Mouse (Mus musculus): ENCODE measurements around the gene Rasl11b. TPM values are rescaled to one million over a fixed set of nuclear protein-coding genes. Genes with fewer than 3 reads are reported as not detected.

The Rasl11b gene
- total and polyA plus RNA-seq, 2 experiments from 2014 or later, result 2.6 to 10.6 TPM

DNA sequence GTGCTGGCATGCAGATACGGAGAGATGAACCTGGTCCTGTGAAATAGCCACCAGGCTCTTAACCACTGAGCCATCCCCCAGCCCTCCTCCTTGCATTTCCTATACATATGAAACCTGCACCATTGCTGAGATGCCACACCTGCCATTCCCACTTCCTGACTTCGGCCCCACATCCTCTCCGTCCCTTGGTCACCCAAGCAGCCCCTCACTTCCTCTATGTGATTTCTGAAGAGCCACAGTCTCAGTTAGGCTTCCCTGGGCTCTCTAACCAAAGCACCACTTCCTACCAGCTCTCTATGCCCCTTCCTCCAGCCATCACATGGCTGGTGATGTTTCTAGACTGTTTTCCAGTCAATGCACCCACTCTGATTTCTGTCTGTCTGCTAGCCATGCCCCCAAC, 28.4 kb upstream of the Rasl11b start:
- Histone ChIP-seq H3K4me1 (ENCODE audit: insufficient read depth, low read length) (peaks cover 3% of the 10 kb centered on the region), H3K4me2 (ENCODE audit: low read depth, low read length, poor library complexity, severe bottlenecking) (no peak overlapping the region), H3K27me3 (ENCODE audit: insufficient read depth, low read length) (peaks cover 5% of the 10 kb centered on the region; the same call in 1 of the 2 replicates), H3K4me3 (ENCODE audit: low read depth, low read length) (no peak overlapping the region), H3K9me3 (ENCODE audit: low read length) (no peaks in the 10 kb centered on the region), H3K9ac (replicated peaks; ENCODE audit: low read length, poor library complexity, severe bottlenecking) (no peak overlapping the region), H3K36me3 (ENCODE audit: insufficient read depth, low read length) (no peaks in the 10 kb centered on the region), H3K27ac (ENCODE audit: low read depth, low read length) (no peak overlapping the region)
- 86% methylated on average over 3 of the region's 3 CpGs for WGBS
- no peak for ATAC-seq (ENCODE audit: low FRiP score)
- no peak for TF ChIP-seq CTCF (IDR thresholded peaks at IDR 0.05)
- DNase-seq (ENCODE audit: low spot score), result no peak

DNA sequence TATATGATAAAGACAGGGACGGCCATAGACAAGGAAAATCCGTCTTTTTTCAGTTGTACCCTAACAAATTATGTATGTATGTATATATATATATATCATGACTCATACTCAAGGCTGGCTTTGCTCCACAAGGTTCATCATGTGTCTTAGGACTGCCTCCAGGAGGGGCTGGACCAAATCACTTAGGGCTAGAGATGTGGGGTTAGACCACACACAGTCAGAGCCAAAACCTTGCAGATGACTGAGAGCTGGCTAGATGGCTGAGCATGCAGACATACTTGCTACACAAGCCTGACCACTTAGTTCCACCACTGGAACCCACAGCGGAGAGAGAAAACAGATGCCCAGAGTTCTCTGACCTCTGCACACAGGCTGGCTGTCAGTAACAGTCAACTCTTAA, 27.0 kb upstream of the Rasl11b start:
- ATAC-seq (ENCODE audit: low FRiP score), result no peak
- Histone ChIP-seq H3K9ac (replicated peaks; ENCODE audit: low read length, poor library complexity, severe bottlenecking) (no peak overlapping the region), H3K27me3 (ENCODE audit: insufficient read depth, low read length) (peaks cover 5% of the 10 kb centered on the region; the same call in 1 of the 2 replicates), H3K9me3 (ENCODE audit: low read length) (no peaks in the 10 kb centered on the region), H3K4me2 (ENCODE audit: low read depth, low read length, poor library complexity, severe bottlenecking) (no peak overlapping the region), H3K27ac (ENCODE audit: low read depth, low read length) (no peak overlapping the region), H3K4me1 (ENCODE audit: insufficient read depth, low read length) (no peaks in the 10 kb centered on the region), H3K4me3 (ENCODE audit: low read depth, low read length) (no peak overlapping the region), H3K36me3 (ENCODE audit: insufficient read depth, low read length) (no peaks in the 10 kb centered on the region)
- no peak for DNase-seq (ENCODE audit: low spot score)
- TF ChIP-seq CTCF (IDR thresholded peaks at IDR 0.05), result no peak
- WGBS, result 91% methylated on average over 3 of the region's 3 CpGs

DNA sequence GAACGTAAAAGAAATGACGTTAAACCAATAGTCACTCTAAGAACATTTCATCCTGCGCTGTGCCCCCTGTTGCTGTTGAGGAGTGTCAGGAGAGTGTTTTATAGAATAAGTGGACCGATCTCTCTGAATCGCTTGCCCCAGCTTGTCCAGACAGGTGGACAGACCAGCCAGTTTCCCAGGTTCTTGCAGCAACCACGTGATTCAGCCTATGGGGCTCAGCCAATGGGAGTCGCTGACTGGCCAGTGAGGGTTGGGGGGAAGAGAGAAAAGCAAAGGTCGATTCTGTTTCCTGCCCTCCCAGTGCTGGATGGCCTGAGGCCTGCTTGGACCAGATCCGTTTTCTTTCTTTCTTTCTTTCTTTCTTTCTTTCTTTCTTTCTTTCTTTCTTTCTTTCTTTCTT, 23.3 kb upstream of the Rasl11b start:
- no peak overlapping the region for H3K9ac ChIP-seq (replicated peaks; ENCODE audit: low read length, poor library complexity, severe bottlenecking)
- H3K9me3 ChIP-seq (ENCODE audit: low read length), result no peaks in the 10 kb centered on the region
- ATAC-seq (ENCODE audit: low FRiP score), result no peak
- H3K4me1 ChIP-seq (ENCODE audit: insufficient read depth, low read length), result 0 out of 2 replicates have a peak, but pooled peaks cover 3% of the 10 kb centered on the region
- no peaks in the 10 kb centered on the region for H3K27me3 ChIP-seq (ENCODE audit: insufficient read depth, low read length)
- no peak for DNase-seq (ENCODE audit: low spot score)
- H3K4me3 ChIP-seq (ENCODE audit: low read depth, low read length), result no peak overlapping the region
- H3K4me2 ChIP-seq (ENCODE audit: low read depth, low read length, poor library complexity, severe bottlenecking), result no peak overlapping the region
- TF ChIP-seq CTCF (IDR thresholded peaks at IDR 0.05), result no peak
- WGBS, result 77% methylated on average over 9 of the region's 9 CpGs
- H3K36me3 ChIP-seq (ENCODE audit: insufficient read depth, low read length), result no peaks in the 10 kb centered on the region
- H3K27ac ChIP-seq (ENCODE audit: low read depth, low read length), result no peak overlapping the region

DNA sequence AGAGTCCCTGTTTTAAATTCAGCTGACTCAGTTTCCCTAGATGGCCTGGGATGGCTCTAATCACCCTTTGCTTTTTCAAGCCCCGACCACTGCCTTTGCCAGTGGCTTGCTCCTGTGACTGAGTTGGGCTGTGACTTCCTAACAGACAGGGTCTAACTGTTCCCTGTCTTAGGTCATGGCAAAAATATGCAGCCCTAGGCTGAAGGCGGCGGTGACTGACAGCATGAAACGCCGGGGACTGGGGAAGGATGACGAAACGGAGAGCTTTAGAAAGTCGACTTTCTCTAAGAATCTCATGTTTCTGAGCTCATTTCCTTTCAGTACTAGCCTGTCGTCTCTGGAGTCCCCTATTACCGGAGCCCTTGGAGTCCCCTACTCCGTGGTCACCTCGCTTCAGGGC, 22.9 kb upstream of the Rasl11b start:
- ATAC-seq (ENCODE audit: low FRiP score) (no peak), DNase-seq (ENCODE audit: low spot score) (no peak)
- WGBS, result 64% methylated on average over 12 of the region's 12 CpGs
- TF ChIP-seq CTCF (IDR thresholded peaks at IDR 0.05), result no peak
- 0 out of 2 replicates have a peak, but pooled peaks cover 3% of the 10 kb centered on the region for H3K4me1 ChIP-seq (ENCODE audit: insufficient read depth, low read length)
- no peak overlapping the region for H3K4me2 ChIP-seq (ENCODE audit: low read depth, low read length, poor library complexity, severe bottlenecking)
- no peak overlapping the region for H3K9ac ChIP-seq (replicated peaks; ENCODE audit: low read length, poor library complexity, severe bottlenecking)
- no peaks in the 10 kb centered on the region for H3K36me3 ChIP-seq (ENCODE audit: insufficient read depth, low read length)
- H3K9me3 ChIP-seq (ENCODE audit: low read length), result no peaks in the 10 kb centered on the region
- H3K27ac ChIP-seq (ENCODE audit: low read depth, low read length), result no peak overlapping the region
- H3K4me3 ChIP-seq (ENCODE audit: low read depth, low read length), result no peak overlapping the region
- H3K27me3 ChIP-seq (ENCODE audit: insufficient read depth, low read length), result no peaks in the 10 kb centered on the region

DNA sequence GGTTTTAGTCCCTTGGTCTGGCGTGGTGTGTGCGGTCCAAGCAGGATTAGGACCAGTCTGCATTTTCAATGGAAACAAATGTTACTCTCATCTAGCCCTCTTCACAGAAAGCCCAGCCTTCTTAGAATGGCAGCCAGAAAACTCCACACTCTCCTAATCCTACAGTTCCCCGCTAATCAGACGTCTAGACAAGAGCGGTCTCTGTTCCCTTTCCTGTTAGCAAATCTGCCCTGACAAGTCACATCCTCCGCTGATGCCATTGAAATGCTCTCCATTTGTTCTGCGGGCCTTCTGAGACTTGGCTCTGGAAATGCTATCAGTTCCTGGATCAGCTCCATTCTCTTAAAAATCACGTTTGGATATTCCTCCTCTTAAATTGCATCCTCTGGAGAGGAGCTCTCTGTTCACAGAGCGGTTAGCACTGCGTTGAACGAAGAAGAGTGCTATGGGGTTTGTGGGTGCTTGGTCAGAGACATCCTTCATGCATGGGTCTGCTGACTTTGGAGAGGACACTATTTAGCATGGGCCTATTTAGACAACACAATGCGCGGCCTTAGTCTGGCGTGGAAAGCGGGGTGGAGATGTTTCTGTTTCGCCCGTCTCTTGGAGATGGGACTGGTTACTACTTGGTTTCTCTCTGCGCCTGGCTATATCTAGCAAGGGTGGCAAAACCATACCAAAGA, 21.8 kb upstream of the Rasl11b start:
- no peaks in the 10 kb centered on the region for H3K9me3 ChIP-seq (ENCODE audit: low read length)
- ATAC-seq (ENCODE audit: low FRiP score) (no peak), DNase-seq (ENCODE audit: low spot score) (peak; percentile 57)
- no peak overlapping the region for H3K27ac ChIP-seq (ENCODE audit: low read depth, low read length)
- H3K27me3 ChIP-seq (ENCODE audit: insufficient read depth, low read length), result no peaks in the 10 kb centered on the region
- H3K4me2 ChIP-seq (ENCODE audit: low read depth, low read length, poor library complexity, severe bottlenecking), result no peak overlapping the region; the same call in 1 of the 2 replicates
- WGBS, result 39% methylated on average over 18 of the region's 18 CpGs
- H3K36me3 ChIP-seq (ENCODE audit: insufficient read depth, low read length), result no peaks in the 10 kb centered on the region
- H3K4me1 ChIP-seq (ENCODE audit: insufficient read depth, low read length), result 0 out of 2 replicates have a peak, but pooled peaks cover 3% of the 10 kb centered on the region
- TF ChIP-seq CTCF (IDR thresholded peaks at IDR 0.05), result no peak
- H3K9ac ChIP-seq (replicated peaks; ENCODE audit: low read length, poor library complexity, severe bottlenecking), result no peak overlapping the region
- no peak overlapping the region for H3K4me3 ChIP-seq (ENCODE audit: low read depth, low read length)

DNA sequence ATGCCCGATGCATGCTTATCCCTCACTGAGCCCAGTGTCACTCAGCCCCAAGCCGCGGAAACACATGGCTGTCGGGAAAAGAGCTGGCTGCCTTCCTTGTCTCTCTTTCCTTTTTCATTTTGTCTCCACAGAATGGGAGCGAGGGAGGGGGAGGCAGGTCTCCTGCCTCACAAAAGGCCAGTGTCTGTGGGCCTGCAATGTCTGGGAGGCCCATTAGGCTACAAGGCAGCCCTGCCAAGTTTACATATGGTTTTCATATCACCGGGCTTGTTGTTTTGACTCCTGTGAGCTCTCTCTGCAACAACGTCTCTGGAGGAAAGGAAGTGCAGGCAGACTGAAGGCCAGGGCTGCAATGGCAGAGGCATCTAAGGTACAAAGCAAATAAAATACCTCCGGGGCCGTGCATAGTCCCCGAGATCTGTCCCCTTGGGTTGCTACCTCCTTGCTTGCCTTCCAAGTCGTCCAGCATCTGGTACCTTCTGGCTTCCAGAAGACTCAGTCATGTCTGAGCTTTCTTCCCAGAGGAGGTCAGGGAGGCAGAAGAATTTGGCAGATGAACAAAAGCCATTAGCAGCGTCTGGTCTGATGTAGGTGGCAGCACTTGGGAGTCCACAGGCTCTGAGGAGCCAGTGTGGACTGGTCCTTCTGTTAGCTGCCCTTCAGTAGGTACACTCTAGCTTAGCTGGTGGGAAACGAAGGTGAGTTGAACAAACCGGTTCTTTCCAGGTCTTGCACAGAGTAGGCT, 19.4 kb upstream of the Rasl11b start:
- Histone ChIP-seq H3K9me3 (ENCODE audit: low read length) (no peaks in the 10 kb centered on the region), H3K27ac (ENCODE audit: low read depth, low read length) (no peak overlapping the region), H3K4me1 (ENCODE audit: insufficient read depth, low read length) (0 out of 2 replicates have a peak, but pooled peaks cover 3% of the 10 kb centered on the region), H3K4me3 (ENCODE audit: low read depth, low read length) (no peak overlapping the region), H3K9ac (replicated peaks; ENCODE audit: low read length, poor library complexity, severe bottlenecking) (no peak overlapping the region), H3K27me3 (ENCODE audit: insufficient read depth, low read length) (no peaks in the 10 kb centered on the region), H3K36me3 (ENCODE audit: insufficient read depth, low read length) (no peaks in the 10 kb centered on the region), H3K4me2 (ENCODE audit: low read depth, low read length, poor library complexity, severe bottlenecking) (no peak overlapping the region)
- ATAC-seq (ENCODE audit: low FRiP score) (no peak), DNase-seq (ENCODE audit: low spot score) (peak; percentile 62)
- no peak for TF ChIP-seq CTCF (IDR thresholded peaks at IDR 0.05)
- 47% methylated on average over 14 of the region's 14 CpGs for WGBS

Data from midbrain, postnatal 0 days (tissue).